In the genomic region with DNA sequence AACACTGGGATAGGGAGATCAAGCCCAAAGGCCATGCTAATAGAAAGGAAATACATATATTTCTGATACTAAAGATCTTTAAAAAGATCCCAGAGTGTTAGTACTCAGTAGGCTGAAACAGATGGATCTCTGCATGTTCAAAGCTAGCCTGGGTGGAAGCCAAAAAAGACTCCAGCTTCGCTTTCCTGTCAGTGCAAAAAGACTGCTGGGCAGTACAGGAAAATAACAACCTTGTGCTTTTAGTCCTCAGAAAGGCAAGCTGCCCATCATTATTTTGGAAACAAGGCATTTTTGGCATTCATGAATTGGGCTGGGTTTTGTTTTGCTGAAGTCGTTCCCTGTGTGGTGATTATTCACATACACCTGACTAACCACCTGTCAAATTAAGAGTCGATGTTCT, we compare ENCODE assay signal across 13 mouse cellular contexts.
"Had no signal": no experiment of that assay in that cellular context is flagged by ENCODE, and none has a peak within 500 bp of the region (broad histone marks: within the 10 kb centered on the region; RNA-seq: fewer than 3 reads in every experiment).

No protein-coding gene starts in this region.

- H3K36me3 ChIP-seq: limb, embryonic 13.5 days; midbrain, embryonic 12.5 days; neural tube, embryonic 15.5 days had no signal

- H3K27ac ChIP-seq: kidney, postnatal 0 days; limb, embryonic 13.5 days; liver, embryonic 14.5 days; midbrain, embryonic 12.5 days; neural tube, embryonic 15.5 days had no signal

- H3K27me3 ChIP-seq: limb, embryonic 13.5 days; midbrain, embryonic 12.5 days; neural tube, embryonic 15.5 days had no signal

- DNase-seq: kidney, postnatal 36 days; layer of hippocampus, adult 9-11 months; left cerebral cortex, postnatal 4 days; lung, adult 18-20 months; right cerebral cortex, postnatal 4 days; spleen, adult 18-20 months; thymus, adult 18-20 months; thymus, postnatal 14 days had no signal

- H3K4me3 ChIP-seq: limb, embryonic 13.5 days; midbrain, embryonic 12.5 days; neural tube, embryonic 15.5 days had no signal

- H3K4me1 ChIP-seq: limb, embryonic 13.5 days; midbrain, embryonic 12.5 days; neural tube, embryonic 15.5 days had no signal

- H3K9me3 ChIP-seq: limb, embryonic 13.5 days; midbrain, embryonic 12.5 days; neural tube, embryonic 15.5 days had no signal
